ENCODE assay signal across 30 mouse cellular contexts in the genomic region with DNA sequence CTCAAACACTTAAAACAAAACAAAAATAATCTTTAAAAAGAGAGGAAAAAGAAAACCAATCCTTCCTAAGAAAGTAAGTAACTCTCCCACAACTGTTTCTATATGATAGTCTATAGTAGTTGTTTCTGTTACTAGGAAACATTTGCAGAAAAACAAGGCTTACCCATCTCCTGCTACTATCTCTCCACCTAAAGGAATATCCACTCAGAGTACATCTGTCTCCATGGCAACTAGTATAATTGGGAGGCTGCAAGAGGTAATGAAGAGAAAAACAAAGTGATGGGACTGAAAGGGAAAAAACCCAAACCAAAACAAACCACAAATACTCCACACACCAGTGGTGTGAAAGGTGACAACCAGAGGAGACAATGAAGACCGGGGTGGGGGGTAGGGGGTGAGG. TPM values are rescaled to one million over a fixed set of nuclear protein-coding genes. Genes with fewer than 3 reads are reported as not detected.
DNase-seq lines count a peak whose midpoint lies in the region; ATAC-seq lines count a peak whose summit lies in the region.
"Had no signal": no experiment of that assay in that cellular context is flagged by ENCODE, and none has a peak within 500 bp of the region (broad histone marks: within the 10 kb centered on the region; RNA-seq: fewer than 3 reads in every experiment).

No protein-coding gene starts in this region.

- H3K4me3 ChIP-seq in hindbrain, embryonic 14.5 days (replicated peaks; ENCODE audit: low read length) = no peak overlapping the region
- H3K4me3 ChIP-seq in hindbrain, embryonic 10.5 days = no peak overlapping the region
- H3K4me3 ChIP-seq in midbrain, embryonic 16.5 days (ENCODE audit: low read depth, low read length) = no peak overlapping the region
- H3K4me3 ChIP-seq: embryonic facial prominence, embryonic 12.5 days; heart, embryonic 10.5 days; heart, embryonic 15.5 days; midbrain, embryonic 12.5 days; myocyte; neural tube, embryonic 13.5 days had no signal

- H3K27me3 ChIP-seq in hindbrain, embryonic 14.5 days (ENCODE audit: control insufficient read depth, insufficient read depth, low read length) = no peaks in the 10 kb centered on the region
- H3K27me3 ChIP-seq in hindbrain, embryonic 10.5 days (ENCODE audit: insufficient read depth, poor library complexity, severe bottlenecking) = no peaks in the 10 kb centered on the region
- no peaks in the 10 kb centered on the region for H3K27me3 ChIP-seq in midbrain, embryonic 16.5 days (ENCODE audit: control insufficient read depth, insufficient read depth, low read depth, low read length)
- H3K27me3 ChIP-seq: embryonic facial prominence, embryonic 12.5 days; heart, embryonic 15.5 days; midbrain, embryonic 12.5 days; neural tube, embryonic 13.5 days had no signal

- peaks cover 10% of the 10 kb centered on the region; the same call in 1 of the 2 replicates for H3K4me1 ChIP-seq in hindbrain, embryonic 14.5 days (replicated peaks; ENCODE audit: control insufficient read depth, insufficient read depth, low read length)
- H3K4me1 ChIP-seq in hindbrain, embryonic 10.5 days (replicated peaks) = peaks cover 24% of the 10 kb centered on the region
- peaks cover 17% of the 10 kb centered on the region for H3K4me1 ChIP-seq in midbrain, embryonic 16.5 days (ENCODE audit: control insufficient read depth, insufficient read depth, low read length)
- H3K4me1 ChIP-seq: heart, embryonic 10.5 days; heart, embryonic 15.5 days had no signal

- ATAC-seq in hindbrain, embryonic 14.5 days (ENCODE audit: low FRiP score) = 0 out of 2 replicates have a peak, but pooled peaks have one; percentile 42
- ATAC-seq in midbrain, embryonic 16.5 days = peak; percentile 73
- ATAC-seq: activated CD4-positive, CD25-positive, alpha-beta regulatory T cell, adult 4 months had no signal

- H3K36me3 ChIP-seq in hindbrain, embryonic 14.5 days (replicated peaks; ENCODE audit: control insufficient read depth, insufficient read depth) = no peaks in the 10 kb centered on the region
- no peaks in the 10 kb centered on the region for H3K36me3 ChIP-seq in hindbrain, embryonic 10.5 days
- H3K36me3 ChIP-seq in midbrain, embryonic 16.5 days (ENCODE audit: control insufficient read depth, insufficient read depth, low read length) = no peaks in the 10 kb centered on the region
- H3K36me3 ChIP-seq: embryonic facial prominence, embryonic 12.5 days; heart, embryonic 10.5 days; heart, embryonic 15.5 days; midbrain, embryonic 12.5 days; neural tube, embryonic 13.5 days had no signal

- no peak overlapping the region for H3K4me2 ChIP-seq in hindbrain, embryonic 14.5 days (replicated peaks)
- no peak overlapping the region for H3K4me2 ChIP-seq in midbrain, embryonic 16.5 days (ENCODE audit: low read length)
- H3K4me2 ChIP-seq: embryonic facial prominence, embryonic 12.5 days; heart, embryonic 15.5 days; lung, embryonic 14.5 days; midbrain, embryonic 12.5 days; neural tube, embryonic 13.5 days had no signal

- no peaks in the 10 kb centered on the region for H3K9me3 ChIP-seq in hindbrain, embryonic 14.5 days (ENCODE audit: control insufficient read depth, low read length)
- no peaks in the 10 kb centered on the region for H3K9me3 ChIP-seq in hindbrain, embryonic 10.5 days
- no peaks in the 10 kb centered on the region for H3K9me3 ChIP-seq in midbrain, embryonic 16.5 days (replicated peaks; ENCODE audit: control insufficient read depth, low read length, poor library complexity, severe bottlenecking)
- H3K9me3 ChIP-seq: embryonic facial prominence, embryonic 12.5 days; heart, embryonic 10.5 days; heart, embryonic 15.5 days; midbrain, embryonic 12.5 days; neural tube, embryonic 13.5 days had no signal

- H3K27ac ChIP-seq in hindbrain, embryonic 14.5 days = no peak overlapping the region
- no peak overlapping the region for H3K27ac ChIP-seq in hindbrain, embryonic 10.5 days
- peak overlapping the region; percentile 44; the same call in 1 of the 2 replicates for H3K27ac ChIP-seq in midbrain, embryonic 16.5 days (ENCODE audit: low read length)
- H3K27ac ChIP-seq: embryonic facial prominence, embryonic 12.5 days; heart, embryonic 10.5 days; heart, embryonic 15.5 days; liver, embryonic 14.5 days; midbrain, embryonic 12.5 days; neural tube, embryonic 13.5 days had no signal

- 33% methylated on average over 1 of the region's 1 CpGs for WGBS in hindbrain, embryonic 14.5 days
- 0% methylated on average over 1 of the region's 1 CpGs for WGBS in hindbrain, embryonic 10.5 days
- WGBS in midbrain, embryonic 16.5 days = no CpG with 5 or more reads among the region's 1 CpGs

- H3K9ac ChIP-seq in hindbrain, embryonic 14.5 days = no peak overlapping the region
- no peak overlapping the region for H3K9ac ChIP-seq in midbrain, embryonic 16.5 days (ENCODE audit: low read depth, low read length)
- H3K9ac ChIP-seq: embryonic facial prominence, embryonic 12.5 days; heart, embryonic 15.5 days; liver, embryonic 14.5 days; lung, embryonic 14.5 days; midbrain, embryonic 12.5 days; neural tube, embryonic 13.5 days had no signal

- peak; percentile 46 for DNase-seq in hindbrain, embryonic 14.5 days (ENCODE audit: low spot score)
- no peak for DNase-seq in hindbrain, embryonic 10.5 days (ENCODE audit: low spot score)
- peak; percentile 28 for DNase-seq in MN1 (ENCODE audit: low spot score)
- peak; percentile 58 for DNase-seq in brain, adult 2 months (ENCODE audit: low read depth, low spot score)
- no peak for DNase-seq in ovary, postnatal 10 days (ENCODE audit: low spot score)
- DNase-seq: adrenal gland, postnatal 36 days; B cell, adult 2 months; cerebellum, adult 11 months; cerebellum, adult 9-11 months; embryo, embryonic 11 days; gastrocnemius, postnatal 25 days; heart, adult 11 months; kidney, adult 11 months; kidney, postnatal 14 days; layer of hippocampus, adult 9-11 months; liver; lung, embryonic 14.5 days; lung, postnatal 14 days; retina, postnatal 1 day; right cerebral cortex, postnatal 14 days; thymus, postnatal 4 days had no signal

RNA-seq across cellular contexts. Expression of a gene that starts 17.7 kb away (rescaled TPM):
- 4.2 and 4.6 TPM in 2 replicates for polyA plus RNA-seq in hindbrain, embryonic 14.5 days (2014; fragmentation: Nextera tagmentation; extraction: Ambion mirVana)
- polyA plus RNA-seq in hindbrain, embryonic 10.5 days (2016; fragmentation: Nextera tagmentation; extraction: Ambion mirVana) = 0.47 and 2.7 TPM in 2 replicates
- 1.3 and 1.6 TPM in 2 replicates for polyA plus RNA-seq in midbrain, embryonic 16.5 days (2015; fragmentation: Nextera tagmentation; extraction: Ambion mirVana)
- polyA plus RNA-seq: activated CD4-positive, CD25-positive, alpha-beta regulatory T cell, adult 4 months had no signal

Comparison
In these comparisons a context has a peak if more than half of its experiments do, and no peak if none do; other contexts are left out.
1. DNase-seq: peak in hindbrain, embryonic 14.5 days (single experiment), MN1 (single experiment) and brain, adult 2 months (single experiment); none in hindbrain, embryonic 10.5 days (single experiment) and ovary, postnatal 10 days (single experiment).